Mouse (Mus musculus) hindbrain, embryonic 13.5 days (tissue): ENCODE data around the gene Eif6. TPM values are rescaled to one million over a fixed set of nuclear protein-coding genes. Genes with fewer than 3 reads are reported as not detected.

Source experiments
- ATAC-seq: fragments of 200-750 bp; cut with Nextera tagmentation; 2 replicates; pipeline ENCODE4 v1.8.0; 2017; ENCODE audit warnings: moderate TSS enrichment; ENCODE audit not compliant: low FRiP score
- H3K27ac ChIP-seq: fragments of 300-500 bp; sonication (generic); 2 replicates; pipeline ENCODE4 v1.5.1; 2015; ENCODE audit warnings: inconsistent platforms, mild to moderate bottlenecking, moderate library complexity
- H3K27me3 ChIP-seq: fragments of 300-500 bp; sonication (generic); 2 replicates; pipeline ENCODE4 v1.6.1; 2015; ENCODE audit warnings: mild to moderate bottlenecking, inconsistent platforms
- H3K36me3 ChIP-seq: fragments of 300-500 bp; sonication (generic); 2 replicates; pipeline ENCODE4 v1.6.1; 2015; ENCODE audit warnings: mild to moderate bottlenecking, inconsistent platforms
- H3K4me1 ChIP-seq: fragments of 300-500 bp; sonication (generic); replicated peaks from 2 replicates; pipeline ENCODE4 v1.6.1; 2015; ENCODE audit warnings: inconsistent platforms
- H3K4me2 ChIP-seq: fragments of 300-500 bp; sonication (generic); 2 replicates; pipeline ENCODE4 v1.6.1; 2015; ENCODE audit warnings: inconsistent platforms, mild to moderate bottlenecking, moderate library complexity
- H3K4me3 ChIP-seq: fragments of 300-500 bp; sonication (generic); 2 replicates; pipeline ENCODE4 v1.5.1; 2015; ENCODE audit warnings: mild to moderate bottlenecking, inconsistent platforms
- H3K9ac ChIP-seq: fragments of 300-500 bp; sonication (generic); 2 replicates; pipeline ENCODE4 v1.6.1; 2015; ENCODE audit warnings: mild to moderate bottlenecking, inconsistent platforms
- H3K9me3 ChIP-seq: fragments of 300-500 bp; sonication (generic); 2 replicates; pipeline ENCODE4 v1.6.1; 2016; ENCODE audit warnings: inconsistent platforms
- WGBS: fragments of 180-500 bp; shearing (Covaris S2); methylation state at CpG from one replicate; pipeline ENCODE4 v1.1.7; 2015; 5-methylcytosine and 5-hydroxymethylcytosine counted together
- polyA plus RNA-seq: library from polyadenylated mRNA; unstranded; fragments of >200 nt; fragmentation: Nextera tagmentation; extraction: Ambion mirVana; gene quantifications from 2 replicates; pipeline ENCODE4 v1.2.1, GENCODE M21; 2015

The Eif6 gene
- polyA plus RNA-seq, 1 experiment from 2014 or later, result 148 TPM

DNA sequence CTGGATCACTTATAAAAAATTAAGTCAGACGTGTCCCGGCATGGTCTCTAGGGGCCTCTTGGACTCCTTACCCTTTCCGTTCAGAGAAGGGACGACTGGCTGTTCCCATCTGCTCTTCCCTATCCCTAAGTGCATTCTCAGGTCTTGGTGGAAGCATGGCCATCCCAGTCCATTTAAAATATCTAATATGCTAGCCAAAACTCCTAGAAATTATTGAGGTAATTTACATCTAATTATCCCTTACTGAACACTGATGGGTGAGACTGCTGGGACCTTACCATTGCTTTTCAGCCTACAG lies 49.1 kb downstream of the Eif6 start:
- peak overlapping the region; percentile 63 for H3K4me2 ChIP-seq
- ATAC-seq, result no peak
- 0 out of 2 replicates have a peak overlapping the region, but pooled peaks have one; percentile 30 for H3K9ac ChIP-seq
- peaks cover 48% of the 10 kb centered on the region for H3K4me1 ChIP-seq
- no peaks in the 10 kb centered on the region for H3K9me3 ChIP-seq
- H3K27ac ChIP-seq, result no peak overlapping the region
- 41% methylated on average over 4 of the region's 4 CpGs for WGBS
- H3K4me3 ChIP-seq, result no peak overlapping the region
- no peaks in the 10 kb centered on the region for H3K36me3 ChIP-seq
- H3K27me3 ChIP-seq, result peaks cover 22% of the 10 kb centered on the region

DNA sequence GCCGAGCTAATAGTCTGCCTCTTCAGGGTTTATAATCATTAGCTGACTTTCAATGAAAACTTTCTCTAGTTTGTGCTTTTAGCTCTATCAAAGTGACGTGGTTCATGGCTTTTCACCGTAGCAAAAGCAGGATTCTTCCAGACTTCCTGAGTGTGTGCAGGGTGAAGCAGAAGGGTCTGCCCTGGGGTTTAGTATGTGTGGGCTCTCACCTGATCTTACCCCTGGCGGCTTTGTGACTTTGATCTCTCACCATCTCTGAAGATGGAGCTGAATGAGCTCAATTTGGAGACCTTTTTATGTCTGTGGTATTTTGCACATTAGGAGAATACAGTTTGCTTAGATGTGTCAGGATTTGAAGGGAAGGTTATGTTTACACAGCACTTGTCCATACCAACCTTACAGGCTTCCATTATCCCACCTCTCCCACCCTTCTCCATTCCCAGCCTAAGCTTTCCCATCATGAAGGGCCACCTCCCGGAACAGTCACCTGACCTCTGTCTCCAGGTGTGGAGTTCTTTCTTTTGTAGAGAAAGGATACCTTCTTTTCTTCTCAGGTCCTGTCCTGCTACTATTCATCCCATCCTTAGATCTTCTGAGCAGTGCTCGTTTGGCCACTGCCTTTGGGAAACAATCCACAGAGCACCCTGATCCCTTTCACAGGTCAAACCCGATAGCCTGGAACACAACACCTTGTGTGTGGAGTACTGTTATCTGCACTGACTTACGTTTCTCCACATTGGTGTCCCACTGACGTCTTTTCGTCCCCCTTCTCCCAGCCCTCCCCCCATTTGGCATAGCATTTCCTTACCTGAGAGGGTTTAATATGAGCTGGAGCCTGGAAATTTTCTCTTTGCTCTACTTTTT lies 49.7 kb downstream of the Eif6 start:
- WGBS, result 74% methylated on average over 10 of the region's 10 CpGs
- H3K27ac ChIP-seq, result peak overlapping the region; percentile 35; the same call in 1 of the 2 replicates
- peaks cover 48% of the 10 kb centered on the region for H3K4me1 ChIP-seq
- no peak for ATAC-seq
- H3K27me3 ChIP-seq, result peaks cover 28% of the 10 kb centered on the region
- H3K9me3 ChIP-seq, result no peaks in the 10 kb centered on the region
- peak overlapping the region; percentile 83 for H3K4me3 ChIP-seq
- H3K9ac ChIP-seq, result peak overlapping the region; percentile 29; the same call in 1 of the 2 replicates
- peak overlapping the region; percentile 63 for H3K4me2 ChIP-seq
- no peaks in the 10 kb centered on the region for H3K36me3 ChIP-seq

DNA sequence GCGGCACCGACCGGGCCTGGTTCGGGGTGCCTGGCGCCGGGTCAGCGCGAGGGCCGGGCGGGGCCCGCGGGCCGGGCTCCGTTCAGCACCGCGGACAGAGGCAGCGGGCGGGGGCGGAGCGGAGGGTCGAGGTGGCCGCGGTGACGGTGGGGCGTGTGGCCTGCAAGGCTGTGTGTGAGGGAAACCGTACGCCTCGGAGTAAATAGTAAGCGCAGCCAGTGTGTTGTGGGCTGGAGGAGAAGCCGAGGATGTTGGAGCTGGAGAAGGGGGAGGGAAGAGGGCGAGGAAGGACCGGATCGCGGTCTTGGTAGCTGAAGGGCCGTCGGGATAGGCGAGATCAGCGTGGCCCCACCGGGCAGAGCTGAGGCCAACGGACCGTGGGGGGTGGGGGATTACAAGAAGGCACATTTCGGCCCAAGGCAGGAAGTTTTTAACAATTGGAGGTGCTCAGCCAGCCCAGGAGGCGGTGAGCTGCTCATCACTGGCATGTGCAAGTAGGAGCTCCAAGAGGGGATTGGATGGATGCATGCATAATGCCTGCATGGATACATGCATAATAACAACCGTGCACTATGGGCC lies 51.0 kb downstream of the Eif6 start:
- H3K9me3 ChIP-seq, result no peaks in the 10 kb centered on the region
- H3K9ac ChIP-seq, result peak overlapping the region; percentile 95
- peaks cover 28% of the 10 kb centered on the region for H3K27me3 ChIP-seq
- peaks cover 48% of the 10 kb centered on the region for H3K4me1 ChIP-seq
- no peaks in the 10 kb centered on the region for H3K36me3 ChIP-seq
- WGBS, result 3% methylated on average over 42 of the region's 44 CpGs
- H3K4me3 ChIP-seq, result peak overlapping the region; percentile 83
- H3K27ac ChIP-seq, result peak overlapping the region; percentile 93
- ATAC-seq, result peak; percentile 80
- peak overlapping the region; percentile 63 for H3K4me2 ChIP-seq

DNA sequence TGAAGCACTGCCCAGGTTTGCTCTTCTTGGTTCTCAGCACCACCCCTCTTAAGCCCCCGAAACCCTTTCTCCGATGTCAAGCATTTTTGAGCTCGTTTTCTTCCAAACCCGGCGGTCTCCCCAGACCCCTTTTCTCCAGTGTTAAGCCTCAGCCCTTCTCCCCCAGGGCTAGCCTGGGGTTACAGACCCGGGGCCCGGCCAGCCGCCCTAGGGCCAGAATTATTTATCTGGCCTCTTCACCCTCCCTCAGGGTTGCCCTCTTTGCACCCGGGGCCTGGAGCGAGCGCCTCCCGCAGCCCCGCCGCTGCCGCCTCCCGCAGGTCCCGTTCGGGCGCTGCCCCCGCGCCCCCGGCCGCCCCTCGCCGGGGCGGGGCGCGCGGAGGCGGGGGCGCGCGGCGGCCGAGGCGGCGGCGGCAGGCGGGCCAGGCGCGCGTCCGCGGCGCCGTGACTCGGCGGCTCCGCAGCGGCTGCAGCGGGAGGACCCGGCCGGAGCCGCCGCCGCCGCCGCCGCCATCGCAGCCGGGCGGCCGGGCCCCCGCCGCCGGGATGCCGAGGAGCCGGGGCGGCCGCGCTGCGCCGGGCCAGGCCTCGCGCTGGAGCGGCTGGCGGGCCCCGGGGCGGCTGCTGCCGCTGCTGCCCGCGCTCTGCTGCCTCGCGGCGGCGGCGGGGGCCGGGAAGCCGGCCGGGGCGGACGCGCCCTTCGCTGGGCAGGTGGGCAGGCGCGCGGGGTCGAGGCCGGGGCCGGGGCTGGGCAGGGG lies 51.6 kb downstream of the Eif6 start, which contains the start of gene Mmp24:
Gene Mmp24 (plus strand): TSS at position 416 of the 758 bp plus-strand sequence.
- Histone ChIP-seq H3K27ac (peak within 1 kb of the TSS; percentile 93), H3K4me3 (peak within 1 kb of the TSS; percentile 83), H3K27me3 (peaks cover 28% of the 10 kb centered on the region), H3K9ac (peak within 1 kb of the TSS; percentile 95), H3K4me2 (peak within 1 kb of the TSS; percentile 72), H3K4me1 (peaks cover 48% of the 10 kb centered on the region), H3K9me3 (no peaks in the 10 kb centered on the region), H3K36me3 (no peaks in the 10 kb centered on the region)
- WGBS, result 2% methylated on average over 33 of the region's 100 CpGs
- ATAC-seq, result no peak

DNA sequence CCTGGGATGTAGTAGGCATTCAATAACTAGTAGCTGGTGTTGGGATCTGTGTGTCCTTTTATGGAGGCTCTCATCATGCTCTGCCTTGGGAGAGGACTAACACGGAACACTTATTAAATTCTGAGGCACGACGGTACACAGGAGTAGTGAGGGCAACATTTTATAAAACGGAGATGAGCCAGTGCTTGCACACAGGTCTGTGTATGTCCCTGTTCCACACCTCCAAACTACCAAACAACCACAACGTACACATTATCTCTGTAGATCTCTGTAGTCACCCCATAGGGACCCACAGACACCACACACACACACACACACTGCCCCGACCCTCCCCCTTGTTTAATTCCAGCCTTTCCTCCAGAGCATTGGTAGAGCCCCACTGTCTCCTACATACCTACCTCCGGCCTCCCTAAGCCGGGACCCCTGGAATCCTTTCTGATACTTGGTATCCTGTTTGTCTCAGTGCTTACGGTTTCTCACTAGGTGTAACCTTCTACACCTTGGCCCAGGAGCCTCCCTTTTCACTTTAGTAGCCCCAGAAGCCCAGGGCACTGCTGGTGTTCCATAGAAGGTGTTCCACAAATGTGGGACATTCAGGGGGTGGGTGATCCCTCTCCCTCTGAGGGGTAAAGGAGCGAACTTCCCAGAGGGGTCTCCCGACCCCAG lies 52.3 kb downstream of the Eif6 start:
- Histone ChIP-seq H3K4me1 (peaks cover 44% of the 10 kb centered on the region), H3K9ac (peak overlapping the region; percentile 76), H3K36me3 (no peaks in the 10 kb centered on the region), H3K27ac (no peak overlapping the region; the same call in 1 of the 2 replicates), H3K4me3 (peak overlapping the region; percentile 83), H3K9me3 (no peaks in the 10 kb centered on the region), H3K27me3 (peaks cover 28% of the 10 kb centered on the region), H3K4me2 (peak overlapping the region; percentile 72)
- ATAC-seq, result no peak
- 61% methylated on average over 11 of the region's 11 CpGs for WGBS

DNA sequence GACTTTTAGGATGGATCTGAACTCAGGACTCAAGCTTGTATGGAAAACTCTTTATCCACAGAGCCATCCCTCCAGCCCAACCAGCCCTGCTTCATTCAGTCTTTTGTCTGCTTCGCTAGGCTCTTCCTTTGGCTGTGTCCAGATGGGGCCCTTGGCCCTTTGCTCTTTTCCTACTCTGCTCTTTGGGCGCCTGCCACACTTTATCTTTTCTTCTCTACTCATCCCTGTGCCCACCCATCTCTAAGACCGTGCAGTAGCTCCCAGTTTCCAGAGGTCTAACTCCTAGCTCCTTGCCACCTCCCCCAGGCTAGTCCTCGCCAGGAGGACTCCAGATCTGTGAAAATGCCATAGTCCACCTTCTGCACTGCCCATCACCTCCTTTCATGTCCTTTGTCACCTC lies 53.1 kb downstream of the Eif6 start:
- no peak overlapping the region for H3K27ac ChIP-seq
- peaks cover 36% of the 10 kb centered on the region for H3K4me1 ChIP-seq
- H3K36me3 ChIP-seq, result no peaks in the 10 kb centered on the region
- no peak for ATAC-seq
- 60% methylated on average over 4 of the region's 4 CpGs for WGBS
- no peak overlapping the region for H3K4me3 ChIP-seq
- H3K27me3 ChIP-seq, result peaks cover 28% of the 10 kb centered on the region
- H3K9me3 ChIP-seq, result no peaks in the 10 kb centered on the region
- H3K9ac ChIP-seq, result no peak overlapping the region
- no peak overlapping the region for H3K4me2 ChIP-seq

Other genes with a start within 250 kb of the Eif6 start
- 14.8 and 16.4 TPM in 2 replicates for gene Gss, start 234.1 kb downstream of the Eif6 start, polyA plus RNA-seq
- gene Myh7b, start 215.7 kb downstream of the Eif6 start, polyA plus RNA-seq, result 0.82 and 0.88 TPM in 2 replicates
- 166 and 170 TPM in 2 replicates for gene Trpc4ap, start 134.5 kb downstream of the Eif6 start, polyA plus RNA-seq
- 45.3 and 46.4 TPM in 2 replicates for gene Edem2, start 97.5 kb downstream of the Eif6 start, polyA plus RNA-seq
- gene Gm17581, start 91.1 kb downstream of the Eif6 start, polyA plus RNA-seq, result not detected in 2 replicates
- gene Procr, start 75.8 kb downstream of the Eif6 start, polyA plus RNA-seq, result 2.8 and 4.1 TPM in 2 replicates
- 11.3 and 11.9 TPM in 2 replicates for gene Mmp24, start 51.6 kb downstream of the Eif6 start, polyA plus RNA-seq
- gene BC029722, start 7.5 kb downstream of the Eif6 start, polyA plus RNA-seq, result 28.5 and 28.6 TPM in 2 replicates
- gene Fam83c, start 7.9 kb upstream of the Eif6 start, polyA plus RNA-seq, result 0.60 and 0.63 TPM in 2 replicates
- 57.6 and 59.6 TPM in 2 replicates for gene Uqcc1, start 103.4 kb upstream of the Eif6 start, polyA plus RNA-seq
- 0.16 TPM in 1 of 2 replicates, not detected in the other for gene Gm15557, start 113.8 kb upstream of the Eif6 start, polyA plus RNA-seq
- gene Gdf5, start 118.4 kb upstream of the Eif6 start, polyA plus RNA-seq, result 2.0 and 3.6 TPM in 2 replicates
- gene Cep250, start 129.5 kb upstream of the Eif6 start, polyA plus RNA-seq, result 18.1 and 18.7 TPM in 2 replicates
- 1.8 and 2.4 TPM in 2 replicates for gene 6430550D23Rik, start 181.1 kb upstream of the Eif6 start, polyA plus RNA-seq
- 371 and 377 TPM in 2 replicates for gene Ergic3, start 181.1 kb upstream of the Eif6 start, polyA plus RNA-seq
- not detected in 2 replicates for gene Fer1l4, start 226.0 kb upstream of the Eif6 start, polyA plus RNA-seq
- gene Spag4, start 238.2 kb upstream of the Eif6 start, polyA plus RNA-seq, result 5.1 and 5.8 TPM in 2 replicates